Mouse (Mus musculus): ENCODE data around the gene Clec18a. TPM values are rescaled to one million over a fixed set of nuclear protein-coding genes. Genes with fewer than 3 reads are reported as not detected.
A peak's percentile ranks its signal among the peaks of the same experiment; 100 is the strongest.
"Not testable (repeated sequence)": the region's sequence is repeated elsewhere in the genome, so short reads cannot be mapped to it uniquely, and the experiment has no call there.

Gene Clec18a
- total RNA-seq, 4 experiments from 2014 or later = 0.13 to 0.54 (median 0.29) TPM

DNA sequence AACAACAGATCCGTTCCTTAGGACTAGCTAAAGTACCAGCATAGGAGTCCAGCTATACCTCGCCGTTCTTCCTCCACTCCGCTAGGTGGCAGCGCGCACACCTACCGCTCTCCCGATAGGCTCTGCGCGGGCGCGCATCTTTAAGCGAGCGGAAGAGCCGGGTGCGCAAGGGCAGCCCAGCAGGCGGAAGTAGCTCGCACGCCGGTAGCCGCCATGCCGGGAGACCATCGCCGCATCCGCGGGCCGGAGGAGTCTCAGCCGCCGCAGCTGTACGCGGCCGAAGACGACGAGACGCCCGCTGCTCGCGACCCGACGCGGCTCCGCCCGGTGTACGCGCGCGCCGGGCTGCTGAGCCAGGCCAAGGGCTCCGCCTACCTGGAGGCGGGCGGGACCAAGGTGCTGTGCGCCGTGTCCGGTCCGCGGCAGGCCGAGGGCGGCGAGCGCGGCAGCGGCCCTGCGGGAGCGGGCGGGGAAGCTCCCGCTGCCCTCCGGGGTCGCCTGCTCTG is 36.0 kb downstream of the Clec18a start, which contains the start of gene Exosc6:
Gene Exosc6 (plus strand): TSS at position 182 of the 506 bp plus-strand sequence.
- DNase-seq (ENCODE audit: low spot score in 2 of 2) = peak; percentile 81 to 85

DNA sequence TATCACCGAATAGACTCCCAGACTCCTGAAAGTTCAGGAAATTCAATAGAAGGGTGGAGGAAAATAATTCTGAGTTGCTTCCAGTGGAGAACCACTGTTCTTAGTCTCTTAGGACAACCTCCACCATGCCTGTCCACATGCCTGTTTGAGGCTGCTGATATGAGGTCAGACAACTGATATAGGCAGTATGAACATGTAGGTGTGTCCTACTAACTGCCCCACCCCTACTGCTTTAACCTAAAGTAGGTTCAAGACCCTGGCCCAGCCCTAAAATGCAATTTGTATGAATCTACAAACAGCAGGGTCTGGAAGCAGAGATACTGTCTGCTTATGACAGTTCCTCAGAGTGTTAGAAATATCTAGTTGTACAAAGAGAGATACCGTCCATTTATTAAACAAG is 36.6 kb downstream of the Clec18a start:
- DNase-seq (ENCODE audit: low spot score in 2 of 2) = no peak

DNA sequence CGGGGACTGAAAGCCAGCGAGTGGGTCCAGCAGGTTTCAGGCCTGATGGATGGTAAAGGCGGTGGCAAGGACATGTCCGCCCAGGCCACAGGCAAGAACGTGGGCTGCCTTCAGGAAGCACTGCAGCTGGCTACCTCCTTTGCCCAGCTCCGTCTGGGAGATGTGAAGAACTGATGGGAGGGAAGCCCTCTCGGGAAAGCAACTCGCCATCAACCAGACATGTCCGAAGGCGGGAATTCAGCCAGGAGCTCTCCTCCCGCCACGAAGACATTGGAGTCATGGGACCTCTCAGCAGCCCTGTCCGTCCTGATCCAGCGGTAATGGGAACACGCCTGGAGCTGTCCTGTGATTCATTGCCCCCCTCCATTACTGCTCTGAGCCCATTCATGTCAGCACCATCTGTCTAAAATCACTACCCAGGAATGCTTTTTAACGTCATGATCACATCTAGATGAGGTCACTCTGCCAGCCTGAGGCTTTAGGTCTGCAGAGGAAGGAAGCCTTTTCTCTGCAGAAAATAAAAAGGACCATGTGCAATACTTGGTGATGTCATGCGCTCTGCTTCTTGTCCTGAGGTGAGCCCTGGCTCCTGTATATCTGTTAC is 37.1 kb downstream of the Clec18a start:
- no peak for DNase-seq (ENCODE audit: low spot score in 2 of 2)

DNA sequence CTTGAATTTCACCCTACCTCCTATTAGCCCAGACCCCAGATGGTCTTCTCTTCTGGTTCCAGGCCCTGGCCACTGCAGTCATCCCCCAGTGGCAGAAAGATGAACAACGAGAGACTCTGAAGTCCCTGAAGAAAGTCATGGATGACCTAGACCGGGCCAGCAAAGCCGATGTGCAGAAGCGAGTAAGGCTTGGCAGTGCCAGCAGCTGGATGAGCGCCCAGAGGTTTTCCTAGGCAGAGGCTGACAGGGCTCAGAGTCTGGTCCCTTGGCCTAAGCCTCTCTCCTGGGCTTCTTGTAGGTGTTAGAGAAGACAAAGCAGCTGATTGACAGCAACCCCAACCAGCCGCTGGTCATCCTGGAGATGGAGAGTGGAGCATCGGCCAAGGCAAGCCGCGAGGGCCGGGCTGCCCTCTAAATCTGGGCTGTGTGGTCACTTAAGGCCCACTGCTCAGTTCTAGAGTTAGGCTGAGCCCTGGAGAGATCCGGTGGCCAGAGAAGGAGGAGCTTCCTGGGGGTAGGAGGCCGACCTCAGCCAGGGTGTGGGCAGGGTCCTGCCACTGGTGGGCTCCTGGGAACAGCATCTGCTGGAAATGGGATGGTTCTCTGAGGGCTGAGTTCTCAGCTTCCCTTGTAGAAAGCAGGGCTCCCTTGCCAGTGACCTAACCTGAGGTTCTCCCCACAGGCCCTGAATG is 38.3 kb downstream of the Clec18a start:
- DNase-seq (ENCODE audit: low spot score in 2 of 2) = peak in 1 of 2 experiments; percentile 34

DNA sequence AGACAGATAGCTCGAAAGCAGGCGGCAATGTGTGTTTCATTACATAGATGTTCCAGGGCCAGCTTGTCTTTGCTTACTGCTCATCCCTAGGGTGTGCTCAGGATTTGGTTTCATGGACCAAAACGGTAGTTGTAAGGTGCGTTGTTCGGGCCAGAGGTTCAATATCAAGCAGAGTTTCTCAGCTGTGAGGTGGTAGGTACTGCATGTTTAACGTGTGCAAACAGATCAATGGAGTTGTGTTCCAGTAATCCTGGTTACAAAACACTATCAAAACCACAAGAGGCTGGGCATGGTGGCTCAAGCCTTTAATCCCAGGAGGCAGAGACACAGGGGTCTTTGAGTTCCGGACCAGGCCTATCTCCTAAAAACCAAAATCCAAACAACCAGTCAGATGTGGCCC is 43.1 kb downstream of the Clec18a start:
- no peak for DNase-seq (ENCODE audit: low spot score in 2 of 2)

DNA sequence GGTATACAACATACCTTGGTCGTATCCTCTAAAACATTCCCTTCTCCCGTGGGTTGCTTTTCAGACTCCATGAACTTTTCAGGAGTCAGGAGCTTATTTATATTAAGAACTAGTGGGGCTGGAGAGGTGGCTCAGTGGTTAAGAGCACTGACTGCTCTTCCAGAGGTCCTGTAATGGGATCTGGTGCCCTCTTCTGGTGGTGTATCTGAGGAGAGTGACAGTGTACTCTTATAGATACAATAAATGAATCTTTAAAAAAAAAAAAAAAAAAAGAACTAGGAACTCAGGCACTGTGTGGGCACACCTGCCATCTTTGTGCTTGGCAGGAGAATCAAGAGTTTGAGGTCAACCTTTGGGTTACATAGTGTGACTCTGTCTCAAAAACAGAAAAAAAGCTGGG is 43.5 kb downstream of the Clec18a start:
- DNase-seq (ENCODE audit: low spot score in 2 of 2) = no peak

DNA sequence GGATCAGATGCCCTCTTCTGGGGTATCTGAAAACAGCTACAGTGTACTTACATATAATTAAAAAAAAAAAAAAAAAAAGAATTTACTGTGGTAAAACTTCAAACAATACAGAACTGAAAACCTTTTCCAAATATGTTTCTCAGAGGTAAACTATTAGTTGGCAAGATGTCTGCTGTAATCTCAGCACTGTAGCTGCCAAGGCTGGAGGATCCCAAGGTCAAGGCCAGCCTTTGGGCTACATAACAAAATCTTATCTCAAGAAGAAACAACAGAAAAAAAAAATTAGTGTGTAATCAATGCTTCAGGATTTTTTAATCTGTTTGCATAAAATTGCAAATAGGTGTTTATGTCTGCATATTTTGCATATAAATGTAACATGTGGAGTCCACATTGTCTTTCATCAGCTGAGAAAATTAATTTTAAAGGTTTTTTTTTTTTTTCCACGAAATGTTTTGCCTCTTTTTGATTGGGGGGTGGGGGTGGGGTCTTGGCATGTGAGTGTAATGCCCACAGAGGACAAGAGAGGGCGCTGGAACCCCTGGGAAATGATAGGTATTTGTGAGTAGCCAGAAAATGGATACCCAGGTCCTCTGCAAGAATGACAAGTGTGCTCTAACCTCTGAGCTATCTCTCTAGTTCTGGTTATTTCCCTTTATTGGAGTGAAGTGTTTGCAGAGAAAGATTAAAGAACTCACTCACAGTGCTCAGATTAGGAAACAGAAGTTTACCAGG is 48.1 kb downstream of the Clec18a start:
- DNase-seq (ENCODE audit: low spot score in 2 of 2) = no peak

DNA sequence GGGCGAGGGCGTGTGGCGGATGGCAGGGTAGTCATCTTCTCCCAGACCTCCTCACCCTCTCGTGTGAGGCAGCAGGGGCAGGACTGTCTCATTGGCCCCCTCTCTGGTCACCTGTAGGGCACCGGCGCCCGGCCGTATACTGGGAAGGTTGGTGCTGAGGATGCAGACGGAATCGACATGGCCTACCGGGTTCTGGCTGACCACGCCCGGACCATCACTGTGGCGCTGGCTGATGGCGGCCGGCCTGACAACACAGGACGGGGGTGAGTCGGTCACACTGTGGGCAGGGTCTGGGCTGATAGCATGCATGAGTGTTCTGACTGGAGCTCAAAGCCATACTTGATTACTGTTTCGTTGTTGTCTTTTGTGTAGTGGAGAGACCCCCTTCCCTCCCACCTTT is 49.7 kb downstream of the Clec18a start:
- DNase-seq (ENCODE audit: low spot score in 2 of 2) = no peak

DNA sequence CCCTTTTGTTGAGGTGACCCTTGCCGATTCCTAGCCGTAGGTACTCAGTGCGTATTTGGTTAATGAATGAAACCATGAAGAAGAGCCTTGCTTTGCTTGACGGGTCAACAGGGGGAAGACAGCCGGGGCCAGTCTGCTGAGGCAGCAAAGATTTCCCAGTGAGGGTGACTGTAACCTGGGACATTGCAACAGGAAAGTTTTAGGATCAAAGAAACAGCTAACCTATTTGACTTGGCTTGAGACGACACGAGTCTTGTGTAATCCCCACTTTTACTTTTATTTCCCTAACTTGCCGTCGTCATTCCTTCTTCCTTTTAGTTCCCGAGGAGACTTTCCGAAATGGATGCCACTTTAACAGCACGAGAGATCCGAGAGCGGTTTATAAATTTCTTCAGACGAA is 55.6 kb downstream of the Clec18a start:
- no peak for DNase-seq (ENCODE audit: low spot score in 2 of 2)

DNA sequence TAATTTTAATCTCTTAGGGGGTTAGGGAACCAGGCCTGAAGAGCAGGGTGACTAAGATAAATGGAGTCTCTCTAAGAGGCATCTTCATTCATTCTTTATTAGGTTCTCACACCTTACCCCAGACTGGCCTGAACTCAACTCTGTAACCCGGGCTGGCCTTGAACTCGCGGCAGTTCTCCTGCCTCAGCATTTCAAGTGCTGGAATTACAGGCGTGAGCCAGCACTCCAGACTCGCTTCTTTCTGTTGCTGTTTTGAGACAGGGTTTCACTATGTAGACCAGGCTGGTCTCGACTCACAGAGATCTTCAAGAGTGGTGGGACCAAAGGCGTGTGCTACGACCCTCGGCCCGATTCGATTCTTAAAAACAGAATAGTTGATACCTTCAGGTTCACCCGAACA is 58.0 kb downstream of the Clec18a start:
- peak; percentile 11 to 17 for DNase-seq (ENCODE audit: low spot score in 2 of 2)

DNA sequence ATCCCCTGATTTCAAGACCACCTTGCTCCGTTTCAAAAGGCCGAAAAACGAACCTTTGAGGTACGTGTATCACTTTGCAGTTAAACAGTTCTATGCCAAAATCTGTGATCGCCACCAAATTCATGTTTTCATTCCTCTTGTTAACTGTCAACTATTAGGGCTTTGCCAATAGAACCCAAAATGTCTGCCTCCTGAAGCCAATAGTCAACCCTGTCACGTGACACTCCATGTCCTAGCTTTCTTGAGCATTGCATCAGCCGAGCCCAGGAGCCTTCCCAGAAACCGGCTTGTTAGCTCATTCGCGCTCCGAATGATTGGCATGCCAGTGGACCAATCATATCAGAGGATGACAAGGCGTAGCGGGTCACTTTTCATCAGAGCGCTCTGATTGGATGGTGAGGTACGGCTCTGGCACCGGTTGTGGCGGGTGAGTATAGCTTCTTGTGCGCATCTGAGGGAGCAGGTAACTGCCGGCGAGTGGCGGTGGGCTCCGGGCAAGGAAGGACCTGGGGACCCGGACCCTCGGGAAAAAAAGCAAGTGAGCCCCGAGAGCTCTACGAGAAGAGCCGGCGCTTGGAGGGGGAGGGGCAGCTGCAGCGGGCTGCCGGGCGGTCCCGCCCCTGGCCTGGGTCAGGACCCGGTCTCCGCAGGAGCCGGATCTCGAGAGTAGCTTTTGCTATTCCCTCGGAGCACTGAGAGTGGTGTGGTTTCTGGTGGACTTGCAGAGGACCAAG is 58.6 kb downstream of the Clec18a start:
- DNase-seq (ENCODE audit: low spot score in 2 of 2) = peak; percentile 98

DNA sequence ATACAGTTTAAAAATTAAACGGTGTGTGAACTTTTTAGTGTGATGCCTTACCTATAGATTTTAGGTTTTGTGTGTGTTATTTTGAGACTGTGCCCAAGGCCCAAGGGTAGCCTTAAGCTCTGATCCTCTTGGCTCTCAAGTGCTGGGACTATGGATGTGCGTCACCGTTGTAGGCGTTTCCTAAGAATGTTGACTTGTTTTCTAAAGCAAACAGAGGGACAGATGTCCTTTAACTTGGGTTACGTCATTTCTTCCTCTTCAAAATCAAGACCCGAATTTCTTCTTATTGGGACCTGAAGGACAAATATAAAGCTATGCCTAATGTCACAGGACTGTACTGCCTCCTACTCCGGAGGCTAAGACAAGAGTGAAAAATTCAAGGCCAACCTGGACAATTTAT is 59.3 kb downstream of the Clec18a start, which contains the start of gene Aars:
Gene Aars (plus strand): TSS at position 229 of the 400 bp plus-strand sequence.
- DNase-seq (ENCODE audit: low spot score in 2 of 2) = no peak

DNA sequence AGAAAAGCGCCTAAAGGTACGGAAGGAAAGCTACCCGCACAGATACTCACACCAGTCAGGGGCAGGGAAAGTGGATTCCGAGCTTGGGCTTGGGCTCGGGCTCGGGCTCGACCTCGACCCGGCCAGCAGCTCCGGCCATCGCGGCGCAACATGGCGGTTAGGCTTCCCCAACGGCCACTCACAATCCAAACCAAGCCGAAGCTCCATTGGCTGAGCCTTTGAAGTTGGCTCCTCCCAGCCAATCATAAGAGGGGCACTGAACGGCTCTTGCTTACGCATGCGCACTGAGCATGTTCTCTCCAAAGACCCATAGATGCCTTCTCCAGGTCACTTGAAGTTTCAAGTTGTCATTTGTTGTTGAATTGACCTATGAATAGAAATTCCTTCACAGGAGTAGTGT is 60.7 kb downstream of the Clec18a start, which contains the start of gene Ddx19b:
Gene Ddx19b (minus strand): TSS at position 180 of the 400 bp plus-strand sequence.
- DNase-seq (ENCODE audit: low spot score in 2 of 2) = no peak

DNA sequence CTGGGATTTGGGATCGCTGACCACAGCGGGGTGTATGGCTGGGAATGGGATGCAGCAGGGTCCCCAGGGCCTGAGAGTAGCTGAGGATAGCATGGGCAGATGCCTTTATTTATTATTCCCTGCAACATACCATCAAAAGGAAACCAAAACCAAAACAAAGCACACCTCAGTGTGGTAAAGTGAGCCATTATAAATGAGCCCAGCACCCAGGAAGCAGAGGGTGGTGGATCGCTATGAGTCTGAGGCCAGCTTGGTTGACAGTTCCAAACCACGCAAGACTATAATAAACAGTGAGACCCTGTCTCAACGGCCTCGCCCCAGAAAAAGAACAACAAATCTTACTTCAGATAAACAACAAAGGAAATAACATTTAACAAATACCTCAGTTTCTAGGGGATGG is 62.2 kb downstream of the Clec18a start:
- DNase-seq (ENCODE audit: low spot score in 2 of 2) = no peak

DNA sequence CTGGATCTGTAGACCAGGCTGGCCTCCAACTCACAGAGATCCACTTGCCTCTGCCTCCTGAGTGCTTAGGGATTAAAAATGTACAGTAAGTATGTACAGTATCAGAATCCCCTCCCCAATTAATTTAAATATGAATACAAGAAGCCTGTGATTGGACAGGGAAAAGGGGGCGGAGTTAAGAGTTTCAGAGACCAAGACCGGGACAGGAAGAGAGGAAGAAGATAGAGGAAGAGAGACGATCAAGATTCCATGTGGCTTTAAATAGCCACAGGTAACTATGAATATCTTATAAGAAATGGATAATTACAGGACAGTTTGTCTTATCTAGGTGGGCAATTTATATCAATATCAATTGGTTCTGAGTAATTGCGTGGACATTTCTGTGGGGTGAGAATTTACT is 62.6 kb downstream of the Clec18a start:
- no peak for DNase-seq (ENCODE audit: low spot score in 2 of 2)

DNA sequence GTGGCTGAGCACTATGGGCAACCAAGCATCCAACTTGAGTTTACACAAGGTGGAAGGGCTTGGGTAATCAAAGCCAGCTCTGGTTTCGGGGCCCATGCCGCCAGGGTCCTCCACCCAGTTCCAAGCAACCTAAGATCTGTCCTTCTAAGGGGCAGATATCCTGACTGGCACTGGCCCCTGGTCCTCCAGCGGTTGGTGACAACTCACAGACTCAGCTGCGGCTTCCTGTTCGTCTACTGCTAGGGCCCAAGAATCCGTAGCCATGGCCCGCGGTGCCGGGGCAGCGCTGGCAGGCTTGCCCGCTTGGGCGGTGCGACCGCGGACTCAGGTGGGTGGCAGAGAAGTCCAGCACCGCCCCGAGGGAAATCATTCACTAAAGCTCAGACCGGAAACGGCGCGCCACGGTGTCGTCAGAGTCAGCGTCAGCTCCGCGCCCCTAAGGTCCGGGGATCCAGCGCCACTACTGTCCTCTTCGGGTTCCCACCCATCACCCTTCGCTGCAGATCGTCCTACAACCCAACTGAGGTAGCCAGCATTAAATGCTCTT is 64.8 kb downstream of the Clec18a start:
- DNase-seq (ENCODE audit: low spot score in 2 of 2) = peak; percentile 73 to 77

DNA sequence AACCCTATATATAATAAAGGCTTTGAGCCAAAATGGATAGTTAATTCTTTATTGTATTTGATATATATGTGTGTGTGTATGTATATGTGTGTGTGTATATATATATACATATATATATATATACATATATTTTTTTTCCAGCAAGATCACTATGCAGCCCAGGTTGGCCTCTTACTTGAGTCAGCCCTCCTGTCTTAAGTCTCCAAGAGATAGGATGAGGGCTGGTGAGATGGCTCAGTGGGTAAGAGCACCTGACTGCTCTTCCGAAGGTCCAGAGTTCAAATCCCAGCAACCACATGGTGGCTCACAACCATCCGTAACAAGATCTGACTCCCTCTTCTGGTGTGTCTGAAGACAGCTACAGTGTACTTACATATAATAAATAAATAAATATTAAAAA is 65.6 kb downstream of the Clec18a start:
- DNase-seq (ENCODE audit: low spot score in 2 of 2) = not testable (repeated sequence)

DNA sequence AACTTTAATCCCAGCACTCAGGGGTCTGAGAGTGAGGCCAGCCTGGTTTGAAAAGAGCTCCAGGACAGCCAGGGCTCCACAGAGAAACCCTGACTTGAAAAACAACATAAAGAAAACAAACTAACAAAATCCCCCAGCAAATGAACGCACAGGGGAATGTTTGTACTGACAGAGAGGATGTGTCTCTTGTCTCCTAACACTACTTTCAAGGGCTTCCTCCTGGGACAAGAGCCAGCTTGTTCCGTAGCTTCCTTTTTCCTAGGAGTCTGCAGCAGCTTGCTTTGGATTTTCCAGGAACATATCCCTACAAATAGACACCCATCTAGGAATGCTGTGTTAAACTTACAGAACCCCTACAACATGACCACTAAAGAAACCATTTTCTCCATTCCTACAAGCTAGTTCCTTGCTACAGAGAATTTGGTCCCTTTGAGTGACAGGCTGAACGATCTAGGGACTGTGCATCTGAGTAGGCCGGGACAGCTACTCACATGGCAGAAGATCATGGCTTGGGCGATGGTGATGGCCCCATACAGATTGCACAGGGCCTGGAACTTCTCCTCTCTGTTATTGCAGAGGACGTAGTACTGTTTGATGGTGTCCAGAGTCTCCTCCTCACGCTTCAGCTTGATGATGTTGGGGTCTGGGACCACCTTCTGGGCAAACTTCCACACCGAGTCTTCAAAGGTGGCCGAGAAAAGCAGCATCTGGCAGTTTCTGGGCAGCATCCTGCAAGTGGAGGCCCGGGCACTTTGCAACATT is 81.8 kb downstream of the Clec18a start:
- not testable (repeated sequence) for DNase-seq (ENCODE audit: low spot score in 2 of 2)
